Mouse (Mus musculus) heart, adult 8-10 months (tissue): ENCODE results near the gene Git2. TPM values are rescaled to one million over a fixed set of nuclear protein-coding genes. Genes with fewer than 3 reads are reported as not detected.

Experiments
- DNase-seq: peaks from one replicate; pipeline ENCODE4 v3.0.0; 2022; ENCODE audit warnings: low spot score
- total RNA-seq, 4 experiments: library from RNA; stranded (reverse); gene quantifications; 2 replicates each; pipeline ENCODE4 v1.2.4; 2022

Git2 gene
- total RNA-seq, 4 experiments from 2014 or later, result 27.9 to 34.6 (median 30.5) TPM

GRCm38 (mm10) chr5:114797253-114797652, 21.9 kb upstream of the Git2 start:
- DNase-seq, result no peak

GRCm38 (mm10) chr5:114796299-114797012, 21.1 kb upstream of the Git2 start:
- DNase-seq, result no peak

DNA sequence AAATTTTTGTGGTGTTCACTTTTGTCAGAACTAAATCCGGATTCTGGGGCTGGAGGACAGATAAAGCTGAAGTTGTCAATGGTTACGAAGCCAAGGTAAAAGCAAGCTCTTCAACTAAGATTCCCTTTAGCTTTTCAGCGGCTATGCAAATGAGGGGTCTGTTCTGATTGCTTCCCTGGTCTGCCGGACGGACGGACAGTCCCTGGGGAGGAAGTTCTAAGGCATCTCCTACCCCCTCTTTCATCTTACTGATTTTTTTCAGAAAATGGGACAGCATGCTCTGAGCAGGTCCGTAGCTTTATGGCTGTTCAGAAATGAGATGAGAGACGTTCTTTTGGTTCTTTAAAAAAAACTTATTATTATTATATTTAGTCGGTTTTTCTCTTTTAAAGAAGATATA, 20.3 kb upstream of the Git2 start:
- no peak for DNase-seq

DNA sequence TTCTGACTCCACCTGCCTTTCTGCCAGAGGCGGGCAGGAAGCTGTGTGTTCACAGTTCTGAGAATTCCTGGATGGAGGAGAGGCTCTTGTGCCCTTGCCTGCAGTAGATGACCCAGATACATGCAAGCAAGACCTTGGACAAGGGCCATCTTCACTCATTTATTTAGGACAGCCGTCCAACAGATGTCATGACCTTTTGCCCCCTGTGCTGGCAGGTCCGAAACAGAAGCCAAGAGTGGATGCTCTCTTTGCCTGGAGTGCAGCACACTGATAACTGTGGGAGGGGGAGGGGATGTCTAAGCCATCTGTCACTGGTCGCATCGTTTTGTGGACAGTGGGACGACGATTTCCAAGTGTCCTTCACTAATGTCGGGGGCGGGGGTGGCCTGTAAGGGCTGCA, 19.9 kb upstream of the Git2 start:
- no peak for DNase-seq

DNA sequence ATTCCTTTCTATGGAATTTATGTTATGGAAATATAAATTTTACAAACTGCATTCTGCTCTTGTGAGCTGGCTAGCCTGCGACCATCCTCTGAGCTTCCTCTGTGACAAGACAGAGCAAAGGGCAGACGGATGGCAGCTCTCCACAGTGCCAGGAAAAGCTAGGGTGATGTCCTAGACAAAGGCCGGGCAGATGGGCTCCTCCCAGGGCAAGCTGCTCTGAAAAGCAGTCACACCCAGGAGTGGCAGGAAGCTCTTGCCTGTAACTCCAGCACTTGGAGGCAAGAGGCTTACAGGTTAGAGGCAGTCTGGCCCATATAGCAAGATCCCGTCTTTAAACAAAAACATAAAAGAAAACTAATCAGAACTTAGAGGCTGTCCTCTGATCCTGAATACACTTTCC, 19.3 kb upstream of the Git2 start:
- no peak for DNase-seq

DNA sequence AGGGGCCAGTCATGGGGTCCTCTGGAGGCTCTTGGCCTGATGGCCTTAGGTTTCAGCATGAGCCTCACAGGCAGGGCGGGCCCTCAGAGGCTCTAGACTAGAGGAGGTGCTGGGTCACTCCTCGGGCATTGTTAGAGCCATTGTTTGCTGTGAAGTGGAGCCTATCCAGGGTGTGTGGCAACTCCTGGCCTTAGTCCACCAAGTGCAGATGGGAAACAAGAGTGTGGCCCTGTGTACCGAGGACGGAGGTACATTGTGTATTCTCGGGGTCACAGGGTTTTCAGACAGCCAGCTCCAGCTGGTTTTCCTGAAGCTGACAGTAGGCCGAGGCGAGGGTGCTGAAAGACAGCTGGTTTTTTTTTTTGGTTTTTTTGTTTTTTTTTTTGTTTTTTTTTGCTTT, 18.0 kb upstream of the Git2 start:
- no peak for DNase-seq

DNA sequence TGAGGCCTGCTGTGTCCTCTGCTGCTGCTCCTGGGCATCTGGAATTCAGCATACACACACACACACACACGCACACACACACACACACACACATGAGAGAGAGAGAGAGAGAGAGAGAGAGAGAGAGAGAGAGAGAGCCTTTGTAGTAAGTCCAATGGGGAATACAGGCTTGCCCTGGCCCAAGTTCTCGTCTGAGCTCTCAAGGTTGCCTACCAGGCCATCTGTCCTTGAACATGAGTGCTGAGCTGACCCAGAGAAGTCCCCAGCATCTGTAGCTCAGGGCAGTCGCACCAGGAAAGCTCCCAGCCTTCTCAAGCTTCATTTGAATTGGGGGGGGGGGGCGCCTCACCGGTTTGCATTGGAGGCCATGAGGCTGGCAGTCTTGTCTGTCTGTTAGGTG, 9.9 kb upstream of the Git2 start:
- DNase-seq, result no peak

GRCm38 (mm10) chr5:114784622-114785165, 9.4 kb upstream of the Git2 start:
- DNase-seq, result peak; percentile 60

DNA sequence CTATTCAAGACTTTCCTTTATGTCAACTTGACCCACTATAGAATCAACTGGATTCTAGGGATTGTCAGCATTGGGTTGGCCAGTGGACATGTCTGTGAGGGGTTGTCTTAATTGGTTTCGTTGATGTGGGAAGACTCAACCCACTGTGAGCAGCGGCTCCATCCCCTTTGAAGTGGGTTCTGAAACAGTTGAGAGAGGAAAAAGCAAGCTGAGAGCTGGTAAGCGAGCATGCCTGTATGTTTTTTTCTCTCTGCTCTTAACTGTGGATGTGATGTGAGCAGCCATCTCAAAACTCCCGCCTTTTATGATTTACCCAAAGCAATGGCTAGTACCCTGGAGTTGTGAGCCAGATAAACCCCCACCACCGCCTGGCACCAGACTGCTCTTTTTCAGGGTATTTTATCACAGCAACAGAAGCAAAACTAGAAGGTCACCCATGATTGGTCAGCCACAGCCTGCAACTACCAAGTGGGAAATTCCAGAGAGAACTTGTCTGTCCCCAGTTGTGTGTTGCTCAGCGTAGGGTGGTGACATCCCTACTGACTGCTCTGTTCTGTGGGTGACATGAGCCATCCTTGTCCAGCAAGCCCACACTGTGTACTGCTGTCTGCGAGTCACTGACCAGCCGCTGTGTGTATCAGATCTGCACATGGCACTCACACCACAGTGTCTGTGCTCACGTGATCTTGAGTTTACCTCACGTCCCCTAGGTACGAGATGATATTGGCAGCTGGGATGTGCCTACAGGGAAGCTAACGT, 8.3 kb upstream of the Git2 start:
- DNase-seq, result no peak

DNA sequence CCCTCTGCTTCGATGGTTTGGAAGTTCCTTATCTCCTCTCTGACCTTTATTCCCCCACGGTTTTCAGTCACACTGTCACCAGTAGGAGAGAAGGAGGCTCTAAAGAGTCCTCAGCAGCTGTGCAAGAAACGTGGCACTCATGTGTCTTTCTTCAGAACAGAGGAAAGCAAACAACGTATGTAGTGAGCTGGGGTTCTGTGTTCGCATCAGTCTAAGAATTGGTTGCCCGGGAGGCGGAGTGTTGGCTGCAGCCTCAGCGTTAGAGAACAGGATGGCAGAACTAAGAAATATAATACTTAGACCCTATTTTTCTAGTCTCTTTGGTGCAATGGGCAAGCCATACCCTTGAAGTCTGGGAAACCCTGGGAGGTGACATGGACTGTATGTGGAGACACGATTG, 7.7 kb upstream of the Git2 start:
- no peak for DNase-seq

GRCm38 (mm10) chr5:114780912-114781311, 5.6 kb upstream of the Git2 start:
- DNase-seq, result no peak

DNA sequence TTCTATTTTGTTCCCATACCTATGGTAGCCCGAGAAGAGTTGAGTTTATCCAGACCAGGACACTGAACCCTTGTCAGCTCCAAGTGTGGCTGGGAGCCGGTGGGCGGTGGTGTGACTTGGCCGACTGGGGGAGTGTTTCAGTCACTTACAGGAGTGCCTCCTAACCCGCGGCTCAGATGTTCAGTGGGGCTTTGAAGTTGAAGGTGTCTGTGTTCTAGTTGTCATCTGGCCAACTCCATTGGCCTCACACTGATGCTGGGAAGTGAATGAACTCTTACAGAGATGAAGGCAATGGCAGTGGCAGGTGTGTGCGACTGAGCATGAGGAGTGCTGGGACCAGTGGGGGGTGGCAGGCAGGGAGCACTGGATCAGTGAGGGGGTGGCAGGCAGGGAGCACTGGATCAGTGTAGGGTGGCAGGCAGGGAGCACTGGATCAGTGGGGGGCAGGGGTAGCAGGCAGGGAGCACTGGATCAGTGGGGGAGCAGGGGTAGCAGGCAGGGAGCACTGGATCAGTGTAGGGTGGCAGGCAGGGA, 4.7 kb upstream of the Git2 start:
- DNase-seq, result no peak

GRCm38 (mm10) chr5:114776174-114776573, 857 bp upstream of the Git2 start:
- DNase-seq, result no peak

- peak; percentile 88 for DNase-seq
Measured at GRCm38 (mm10) chr5:114774403-114775051, 790 bp downstream of the Git2 start, which contains the start of gene Ankrd13a. Gene Ankrd13a (plus strand): TSS chr5:114774677.

DNA sequence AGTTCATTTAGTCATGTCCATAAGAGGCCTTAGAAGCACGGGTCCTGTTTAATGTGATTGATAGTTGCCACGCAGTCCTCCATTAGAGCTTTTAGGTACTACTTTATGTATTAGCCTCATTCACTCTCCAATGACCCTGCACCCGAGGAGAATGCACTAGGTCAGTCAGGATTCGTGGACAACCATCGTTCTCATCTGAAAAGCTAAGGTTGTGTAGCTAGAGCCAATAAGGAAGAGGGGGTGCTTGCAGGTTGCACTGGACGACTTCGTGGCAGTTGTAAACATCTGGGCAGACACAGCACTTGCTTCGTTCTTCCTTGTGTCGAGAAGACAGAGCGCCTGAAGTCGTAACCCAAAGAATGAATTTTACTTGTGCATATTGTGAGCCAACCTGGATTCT, 1.5 kb downstream of the Git2 start:
- no peak for DNase-seq

- DNase-seq, result peak; percentile 97
Measured at GRCm38 (mm10) chr5:114773211-114773710, 2.1 kb downstream of the Git2 start.

DNA sequence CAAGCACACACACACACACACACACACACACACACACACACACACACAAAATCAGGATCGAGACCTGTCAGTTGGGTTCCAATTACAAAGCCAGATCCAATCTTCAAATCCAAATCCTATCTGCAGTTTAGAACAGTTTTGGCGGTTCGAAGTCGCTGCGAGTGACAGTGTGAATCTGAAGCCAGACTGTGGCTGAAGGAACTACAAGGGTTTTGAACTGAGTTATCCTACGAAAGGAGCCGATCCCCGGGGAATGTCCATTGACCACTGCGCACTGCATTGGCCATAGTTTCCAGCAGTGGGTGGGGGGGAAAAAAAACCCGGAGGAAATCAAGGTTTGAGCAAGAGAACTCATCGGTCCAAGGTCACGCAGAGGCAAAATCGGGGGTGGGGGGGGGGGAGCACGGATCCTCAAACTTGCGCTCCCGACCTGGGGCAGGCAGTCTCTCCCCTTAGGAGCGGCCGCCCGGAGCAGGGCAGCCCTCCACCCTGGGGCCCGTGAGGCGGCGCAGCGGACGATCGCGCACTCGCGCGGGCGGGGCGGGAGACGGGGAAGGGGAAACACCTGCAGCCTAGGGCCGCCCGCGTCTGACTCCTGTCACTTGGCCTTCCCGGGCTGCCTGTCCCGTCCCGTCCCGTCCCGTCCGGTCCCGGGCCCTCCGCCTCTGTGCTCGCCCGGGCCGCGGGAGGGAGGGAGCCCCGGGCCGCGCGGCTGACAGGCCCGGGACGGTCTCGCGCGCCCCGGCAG, 2.7 kb downstream of the Git2 start:
- DNase-seq, result peak; percentile 57

DNA sequence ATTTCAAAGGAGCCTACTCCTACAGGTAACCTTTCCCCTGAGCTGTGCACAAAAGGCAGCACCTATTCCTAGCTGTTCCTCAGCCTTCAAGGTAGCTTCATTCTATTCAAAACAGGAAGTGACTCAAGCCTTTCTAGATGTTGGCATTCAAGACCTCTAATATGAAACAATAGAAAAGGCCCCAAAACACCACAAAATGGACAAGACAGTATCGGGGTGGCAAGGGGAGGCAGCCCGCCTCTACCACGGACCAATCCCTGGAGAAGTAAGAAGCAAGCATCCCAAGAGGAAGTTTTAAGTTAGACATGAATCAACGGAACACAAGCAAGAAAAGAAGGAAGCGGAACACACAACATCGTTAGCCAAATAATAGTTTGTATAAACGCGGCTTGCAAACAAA, 3.5 kb downstream of the Git2 start:
- DNase-seq, result peak; percentile 38

DNA sequence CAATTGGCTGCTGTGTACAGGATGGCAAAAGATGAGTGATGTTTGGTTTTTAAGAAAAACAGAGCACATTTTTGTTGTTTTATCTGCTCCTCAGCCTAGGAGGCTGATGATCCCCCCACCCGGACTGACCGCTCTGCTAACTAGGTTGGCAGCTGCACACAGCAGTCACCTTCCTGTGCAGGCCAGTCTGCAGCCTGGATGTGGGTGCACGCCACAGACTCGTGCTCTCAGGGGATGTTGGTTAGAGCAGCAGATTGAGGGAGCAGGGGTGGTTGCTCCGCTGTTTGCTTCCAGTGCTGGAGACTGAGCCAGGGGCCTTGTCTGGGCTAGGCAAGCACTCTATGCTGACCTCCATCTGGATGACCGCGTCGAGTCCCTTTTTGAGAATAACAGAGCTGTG, 5.5 kb downstream of the Git2 start:
- no peak for DNase-seq

DNA sequence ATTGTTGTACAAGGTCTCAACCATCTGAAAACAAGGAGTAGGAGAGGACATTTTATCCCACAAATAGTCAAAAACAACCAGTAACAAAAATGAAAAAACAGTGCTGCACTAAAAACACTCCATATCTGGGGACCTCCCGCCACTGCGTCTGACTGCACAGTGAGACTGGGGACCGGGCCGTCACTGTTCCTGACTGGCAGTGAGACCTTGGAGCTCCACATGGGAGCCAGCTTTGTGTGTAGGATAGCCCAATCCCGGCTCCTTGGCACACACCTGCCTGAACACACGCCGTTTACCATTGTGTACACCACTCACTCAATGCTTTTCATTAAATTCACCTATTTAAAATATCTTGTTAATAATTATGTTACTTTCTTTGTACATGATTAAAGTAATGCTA, 8.1 kb downstream of the Git2 start:
- DNase-seq, result no peak

- DNase-seq, result no peak
Measured at GRCm38 (mm10) chr5:114766686-114767085, 8.6 kb downstream of the Git2 start.
